Mouse (Mus musculus) C2C12 (cell line): ENCODE results near the gene Mink1.

Source experiments
- CTCF ChIP-seq: IDR thresholded peaks from one replicate; pipeline ENCODE4 v1.5.1; 2011; ENCODE audit not compliant: control insufficient read depth, insufficient read depth, insufficient read length
- MAX ChIP-seq: IDR thresholded peaks from one replicate; pipeline ENCODE4 v1.6.1; 2011; ENCODE audit warnings: mild to moderate bottlenecking, control low read depth
- MYOG ChIP-seq: IDR thresholded peaks from one replicate; pipeline ENCODE4 v1.6.1; 2011; ENCODE audit not compliant: control insufficient read depth, insufficient read length; ENCODE audit errors: extremely low read depth

- TF ChIP-seq CTCF: no peak
- no peak for TF ChIP-seq MYOG
- TF ChIP-seq MAX: no peak
Measured at GRCm38 (mm10) chr11:70663101-70663500, 100.4 kb downstream of the Mink1 start.
